Mouse (Mus musculus) forebrain, embryonic 16.5 days (tissue): Measurements from ENCODE around the gene Tubb4a. TPM values are rescaled to one million over a fixed set of nuclear protein-coding genes. Genes with fewer than 3 reads are reported as not detected.
A peak's percentile ranks its signal among the peaks of the same experiment; 100 is the strongest.
"Not testable (repeated sequence)": the region's sequence is repeated elsewhere in the genome, so short reads cannot be mapped to it uniquely, and the experiment has no call there.

Experiments
- ATAC-seq: fragments of 200-750 bp; cut with Nextera tagmentation; 2 replicates; pipeline ENCODE4 v1.8.0; 2017; ENCODE audit warnings: mild to moderate bottlenecking, moderate library complexity
- H3K27ac ChIP-seq: fragments of 300-500 bp; sonication (generic); 2 replicates; pipeline ENCODE4 v1.5.1; 2014; ENCODE audit warnings: low read length, control low read depth
- H3K27me3 ChIP-seq: fragments of 300-500 bp; sonication (generic); replicated peaks from 2 replicates; pipeline ENCODE4 v1.6.1; 2014; ENCODE audit warnings: low read length; ENCODE audit not compliant: control insufficient read depth, insufficient read depth
- H3K36me3 ChIP-seq: fragments of 300-500 bp; sonication (generic); 2 replicates; pipeline ENCODE4 v1.6.1; 2014; ENCODE audit not compliant: control insufficient read depth, insufficient read depth
- H3K4me1 ChIP-seq: fragments of 300-500 bp; sonication (generic); replicated peaks from 2 replicates; pipeline ENCODE4 v1.6.1; 2014; ENCODE audit warnings: low read length; ENCODE audit not compliant: control insufficient read depth, insufficient read depth
- H3K4me2 ChIP-seq: fragments of 300-500 bp; sonication (generic); 2 replicates; pipeline ENCODE4 v1.6.1; 2014; ENCODE audit warnings: mild to moderate bottlenecking, low read length, control low read depth
- H3K4me3 ChIP-seq: fragments of 300-500 bp; sonication (generic); replicated peaks from 2 replicates; pipeline ENCODE4 v1.5.1; 2014; ENCODE audit warnings: mild to moderate bottlenecking, low read length, control low read depth
- H3K9ac ChIP-seq: fragments of 300-500 bp; sonication (generic); replicated peaks from 2 replicates; pipeline ENCODE4 v1.6.1; 2014; ENCODE audit warnings: low read depth, low read length, control low read depth
- H3K9me3 ChIP-seq: fragments of 300-500 bp; sonication (generic); 2 replicates; pipeline ENCODE4 v1.6.1; 2016; ENCODE audit warnings: low read length; ENCODE audit not compliant: control insufficient read depth
- WGBS: fragments of 180-500 bp; shearing (Covaris S2); extraction: QIAGEN DNeasy Blood & Tissue Kit; methylation state at CpG from one replicate; pipeline ENCODE4 v1.1.7; 2014; 5-methylcytosine and 5-hydroxymethylcytosine counted together
- polyA plus RNA-seq: library from polyadenylated mRNA; unstranded; fragments of >200 nt; fragmentation: Nextera tagmentation; extraction: Ambion mirVana; gene quantifications from 2 replicates; pipeline ENCODE4 v1.2.1, GENCODE M21; 2015

Tubb4a gene
- 285 and 318 TPM in 2 replicates for polyA plus RNA-seq

- Histone ChIP-seq H3K9me3 (no peaks in the 10 kb centered on the region), H3K36me3 (0 out of 2 replicates have a peak, but pooled peaks cover under 1% of the 10 kb centered on the region), H3K27ac (peak within 1 kb of the TSS; percentile 62), H3K27me3 (no peaks in the 10 kb centered on the region), H3K4me2 (peak within 1 kb of the TSS; percentile 60), H3K4me3 (peak within 1 kb of the TSS; percentile 74), H3K4me1 (peaks cover 17% of the 10 kb centered on the region), H3K9ac (peak within 1 kb of the TSS; percentile 88)
- ATAC-seq = peak; percentile 96
- WGBS = under 1% methylated on average over 31 of the region's 31 CpGs
Measured at GRCm38 (mm10) chr17:57087049-57087832, at the start of gene Tubb4a. TSS of gene Tubb4a (minus strand) at chr17:57087782.

- no peaks in the 10 kb centered on the region for H3K9me3 ChIP-seq
- no peaks in the 10 kb centered on the region for H3K36me3 ChIP-seq
- H3K4me1 ChIP-seq = no peaks in the 10 kb centered on the region
- no peak for ATAC-seq
- no peak overlapping the region for H3K4me3 ChIP-seq
- no peak overlapping the region for H3K9ac ChIP-seq
- H3K27me3 ChIP-seq = no peaks in the 10 kb centered on the region
- no peak overlapping the region for H3K27ac ChIP-seq
- H3K4me2 ChIP-seq = no peak overlapping the region
- WGBS = 88% methylated on average over 3 of the region's 3 CpGs
Measured at GRCm38 (mm10) chr17:57135635-57136034, 48.1 kb upstream of the Tubb4a start.

- Histone ChIP-seq H3K27me3 (no peaks in the 10 kb centered on the region), H3K36me3 (no peaks in the 10 kb centered on the region), H3K4me2 (no peak overlapping the region), H3K9me3 (no peaks in the 10 kb centered on the region), H3K9ac (no peak overlapping the region), H3K4me3 (no peak overlapping the region), H3K4me1 (no peaks in the 10 kb centered on the region), H3K27ac (no peak overlapping the region)
- 91% methylated on average over 2 of the region's 2 CpGs for WGBS
- ATAC-seq = no peak
Measured at GRCm38 (mm10) chr17:57134693-57135092, 47.1 kb upstream of the Tubb4a start.

- not testable (repeated sequence) for H3K4me3 ChIP-seq, ATAC-seq, H3K27ac ChIP-seq, H3K4me1 ChIP-seq, H3K9ac ChIP-seq, H3K9me3 ChIP-seq, H3K36me3 ChIP-seq, H3K27me3 ChIP-seq, H3K4me2 ChIP-seq
- WGBS = 21% methylated on average over 3 of the region's 3 CpGs
Measured at GRCm38 (mm10) chr17:57134021-57134420, 46.4 kb upstream of the Tubb4a start.

GRCm38 (mm10) chr17:57131793-57132192, 44.2 kb upstream of the Tubb4a start:
- Histone ChIP-seq H3K4me2 (no peak overlapping the region), H3K4me1 (no peaks in the 10 kb centered on the region), H3K27ac (no peak overlapping the region), H3K4me3 (no peak overlapping the region), H3K9ac (no peak overlapping the region), H3K27me3 (no peaks in the 10 kb centered on the region), H3K36me3 (no peaks in the 10 kb centered on the region), H3K9me3 (no peaks in the 10 kb centered on the region)
- WGBS = 88% methylated on average over 1 of the region's 1 CpGs
- ATAC-seq = no peak

- no peak overlapping the region for H3K9ac ChIP-seq
- no peak for ATAC-seq
- 55% methylated on average over 3 of the region's 3 CpGs for WGBS
- H3K27me3 ChIP-seq = no peaks in the 10 kb centered on the region
- no peaks in the 10 kb centered on the region for H3K4me1 ChIP-seq
- H3K4me3 ChIP-seq = no peak overlapping the region
- no peaks in the 10 kb centered on the region for H3K9me3 ChIP-seq
- H3K4me2 ChIP-seq = no peak overlapping the region
- H3K27ac ChIP-seq = no peak overlapping the region
- no peaks in the 10 kb centered on the region for H3K36me3 ChIP-seq
Measured at GRCm38 (mm10) chr17:57125853-57126622, 38.5 kb upstream of the Tubb4a start.

GRCm38 (mm10) chr17:57124792-57125191, 37.2 kb upstream of the Tubb4a start:
- 90% methylated on average over 4 of the region's 4 CpGs for WGBS
- Histone ChIP-seq H3K36me3 (no peaks in the 10 kb centered on the region), H3K4me2 (no peak overlapping the region), H3K9me3 (no peaks in the 10 kb centered on the region), H3K27ac (no peak overlapping the region), H3K4me1 (no peaks in the 10 kb centered on the region), H3K4me3 (no peak overlapping the region), H3K9ac (no peak overlapping the region), H3K27me3 (no peaks in the 10 kb centered on the region)
- no peak for ATAC-seq

GRCm38 (mm10) chr17:57123192-57124118, 35.9 kb upstream of the Tubb4a start:
- Histone ChIP-seq H3K27ac (no peak overlapping the region), H3K36me3 (no peaks in the 10 kb centered on the region), H3K9ac (no peak overlapping the region), H3K4me2 (no peak overlapping the region), H3K9me3 (no peaks in the 10 kb centered on the region), H3K27me3 (no peaks in the 10 kb centered on the region), H3K4me3 (no peak overlapping the region), H3K4me1 (no peaks in the 10 kb centered on the region)
- WGBS = 89% methylated on average over 11 of the region's 11 CpGs
- no peak for ATAC-seq

- Histone ChIP-seq H3K4me2 (no peak overlapping the region), H3K9me3 (no peaks in the 10 kb centered on the region), H3K27me3 (no peaks in the 10 kb centered on the region), H3K4me3 (no peak overlapping the region), H3K4me1 (no peaks in the 10 kb centered on the region), H3K9ac (no peak overlapping the region), H3K27ac (no peak overlapping the region), H3K36me3 (no peaks in the 10 kb centered on the region)
- no peak for ATAC-seq
- 93% methylated on average over 2 of the region's 2 CpGs for WGBS
Measured at GRCm38 (mm10) chr17:57121856-57122255, 34.3 kb upstream of the Tubb4a start.
